Mouse (Mus musculus): ENCODE results near the gene Creb3l2. TPM values are rescaled to one million over a fixed set of nuclear protein-coding genes. Genes with fewer than 3 reads are reported as not detected.
A peak's percentile ranks its signal among the peaks of the same experiment; 100 is the strongest.
"Not testable (repeated sequence)": the region's sequence is repeated elsewhere in the genome, so short reads cannot be mapped to it uniquely, and the experiment has no call there.

The Creb3l2 gene
- total RNA-seq (2021), result 100 to 1,000 TPM in 1 of 2 experiments, 10 to 100 TPM in 1; 89.5 to 100 TPM
- long read RNA-seq, experiment 1, full-length matches to known transcripts, result 1 of 30 reads
- long read RNA-seq, experiment 1, partial matches to known transcripts, result 9 of 30 reads
- long read RNA-seq, experiment 1, other reads (novel, unspliced or antisense), result 20 of 30 reads
- long read RNA-seq, experiment 2, full-length matches to known transcripts, result 4 of 10 reads
- long read RNA-seq, experiment 2, partial matches to known transcripts, result 2 of 10 reads
- long read RNA-seq, experiment 2, other reads (novel, unspliced or antisense), result 4 of 10 reads

GRCm38 (mm10) chr6:37442041-37442667 is at the start of gene Creb3l2:
TSS of gene Creb3l2 (minus strand) at chr6:37442146.
- DNase-seq, result peak; percentile 95 to 96

- DNase-seq, result no peak
Observed at GRCm38 (mm10) chr6:37486502-37486901, 44.6 kb upstream of the Creb3l2 start.

- DNase-seq, result no peak
Observed at GRCm38 (mm10) chr6:37484588-37485070, 42.7 kb upstream of the Creb3l2 start.

- no peak for DNase-seq
Observed at GRCm38 (mm10) chr6:37483262-37483661, 41.3 kb upstream of the Creb3l2 start.

- DNase-seq, result no peak
Observed at GRCm38 (mm10) chr6:37481147-37481546, 39.2 kb upstream of the Creb3l2 start.

- DNase-seq, result no peak
Observed at GRCm38 (mm10) chr6:37480008-37480407, 38.1 kb upstream of the Creb3l2 start.

GRCm38 (mm10) chr6:37478481-37478880 is 36.5 kb upstream of the Creb3l2 start:
- DNase-seq, result no peak

- peak in 1 of 2 experiments; percentile 39 for DNase-seq
Observed at GRCm38 (mm10) chr6:37473674-37474342, 31.9 kb upstream of the Creb3l2 start.

- no peak for DNase-seq
Observed at GRCm38 (mm10) chr6:37470216-37470615, 28.3 kb upstream of the Creb3l2 start.

- no peak for DNase-seq
Observed at GRCm38 (mm10) chr6:37465847-37466246, 23.9 kb upstream of the Creb3l2 start.

GRCm38 (mm10) chr6:37465356-37465755 is 23.4 kb upstream of the Creb3l2 start:
- no peak for DNase-seq

- no peak for DNase-seq
Observed at GRCm38 (mm10) chr6:37464585-37464984, 22.6 kb upstream of the Creb3l2 start.

- DNase-seq, result peak; percentile 41 to 49
Observed at GRCm38 (mm10) chr6:37463517-37464482, 21.9 kb upstream of the Creb3l2 start.

- DNase-seq, result no peak
Observed at GRCm38 (mm10) chr6:37460681-37461080, 18.7 kb upstream of the Creb3l2 start.

GRCm38 (mm10) chr6:37459656-37460055 is 17.7 kb upstream of the Creb3l2 start:
- not testable (repeated sequence) for DNase-seq

- no peak for DNase-seq
Observed at GRCm38 (mm10) chr6:37457990-37458655, 16.2 kb upstream of the Creb3l2 start.

GRCm38 (mm10) chr6:37455540-37455939 is 13.6 kb upstream of the Creb3l2 start:
- no peak for DNase-seq

- no peak for DNase-seq
Observed at GRCm38 (mm10) chr6:37453047-37453446, 11.1 kb upstream of the Creb3l2 start.

GRCm38 (mm10) chr6:37451664-37452063 is 9.7 kb upstream of the Creb3l2 start:
- DNase-seq, result no peak

- DNase-seq, result peak; percentile 72 to 78
Observed at GRCm38 (mm10) chr6:37447704-37448466, 5.9 kb upstream of the Creb3l2 start.
